Mouse (Mus musculus): ENCODE results near the gene Lgals3. TPM values are rescaled to one million over a fixed set of nuclear protein-coding genes. Genes with fewer than 3 reads are reported as not detected.

Gene Lgals3
- polyA plus RNA-seq, 1 experiment from 2014 or later = 3.1 TPM

GRCm38 (mm10) chr14:47432987-47433386 lies 65.4 kb downstream of the Lgals3 start:
- H3K9ac ChIP-seq (ENCODE audit: low read length) = no peak overlapping the region
- H3K27ac ChIP-seq (ENCODE audit: low read depth, low read length) = no peak overlapping the region
- H3K9me3 ChIP-seq (replicated peaks; ENCODE audit: control insufficient read depth, low read length) = no peaks in the 10 kb centered on the region
- no peak for ATAC-seq
- H3K4me3 ChIP-seq (ENCODE audit: low read depth, low read length) = no peak overlapping the region
- no peaks in the 10 kb centered on the region for H3K4me1 ChIP-seq (ENCODE audit: control insufficient read depth, insufficient read depth, low read length)
- no peak for DNase-seq (ENCODE audit: low spot score)
- H3K36me3 ChIP-seq (ENCODE audit: control insufficient read depth, insufficient read depth, low read length) = no peaks in the 10 kb centered on the region
- H3K27me3 ChIP-seq (replicated peaks; ENCODE audit: control insufficient read depth, insufficient read depth, low read length) = no peaks in the 10 kb centered on the region
- no peak overlapping the region for H3K4me2 ChIP-seq (ENCODE audit: low read length)

Other genes starting within 250 kb of the Lgals3 start
- gene Gch1, start 178.3 kb upstream of the Lgals3 start, polyA plus RNA-seq (2014; fragmentation: Nextera tagmentation; extraction: Ambion mirVana) = 2.0 TPM in 2 replicates
- gene Wdhd1, start 90.9 kb upstream of the Lgals3 start, polyA plus RNA-seq (2014; fragmentation: Nextera tagmentation; extraction: Ambion mirVana) = 17.6 and 18.7 TPM in 2 replicates
- gene Socs4, start 90.8 kb upstream of the Lgals3 start, polyA plus RNA-seq (2014; fragmentation: Nextera tagmentation; extraction: Ambion mirVana) = 4.3 and 4.7 TPM in 2 replicates
- gene Mapk1ip1l, start 69.5 kb upstream of the Lgals3 start, polyA plus RNA-seq (2014; fragmentation: Nextera tagmentation; extraction: Ambion mirVana) = 49.0 and 58.8 TPM in 2 replicates
- 18.3 and 23.5 TPM in 2 replicates for gene Dlgap5, start 50.7 kb downstream of the Lgals3 start, polyA plus RNA-seq (2014; fragmentation: Nextera tagmentation; extraction: Ambion mirVana)
- 23.0 and 27.5 TPM in 2 replicates for gene Fbxo34, start 82.7 kb downstream of the Lgals3 start, polyA plus RNA-seq (2014; fragmentation: Nextera tagmentation; extraction: Ambion mirVana)
- 17.7 and 22.6 TPM in 2 replicates for gene Atg14, start 202.9 kb downstream of the Lgals3 start, polyA plus RNA-seq (2014; fragmentation: Nextera tagmentation; extraction: Ambion mirVana)

All from forebrain, embryonic 14.5 days (tissue).